Mouse (Mus musculus) regulatory T cell (primary cell): ENCODE data around the gene Prps2.

ENCODE experiments used
- in situ Hi-C: fragments of 300-600 bp; cut with MboI, MseI; formaldehyde crosslinking; loops from one replicate; pipeline ENCODE4 v1.15.1; 2025; ENCODE audit warnings: high pct_unique_total_duplicates

The Prps2 gene

DNA sequence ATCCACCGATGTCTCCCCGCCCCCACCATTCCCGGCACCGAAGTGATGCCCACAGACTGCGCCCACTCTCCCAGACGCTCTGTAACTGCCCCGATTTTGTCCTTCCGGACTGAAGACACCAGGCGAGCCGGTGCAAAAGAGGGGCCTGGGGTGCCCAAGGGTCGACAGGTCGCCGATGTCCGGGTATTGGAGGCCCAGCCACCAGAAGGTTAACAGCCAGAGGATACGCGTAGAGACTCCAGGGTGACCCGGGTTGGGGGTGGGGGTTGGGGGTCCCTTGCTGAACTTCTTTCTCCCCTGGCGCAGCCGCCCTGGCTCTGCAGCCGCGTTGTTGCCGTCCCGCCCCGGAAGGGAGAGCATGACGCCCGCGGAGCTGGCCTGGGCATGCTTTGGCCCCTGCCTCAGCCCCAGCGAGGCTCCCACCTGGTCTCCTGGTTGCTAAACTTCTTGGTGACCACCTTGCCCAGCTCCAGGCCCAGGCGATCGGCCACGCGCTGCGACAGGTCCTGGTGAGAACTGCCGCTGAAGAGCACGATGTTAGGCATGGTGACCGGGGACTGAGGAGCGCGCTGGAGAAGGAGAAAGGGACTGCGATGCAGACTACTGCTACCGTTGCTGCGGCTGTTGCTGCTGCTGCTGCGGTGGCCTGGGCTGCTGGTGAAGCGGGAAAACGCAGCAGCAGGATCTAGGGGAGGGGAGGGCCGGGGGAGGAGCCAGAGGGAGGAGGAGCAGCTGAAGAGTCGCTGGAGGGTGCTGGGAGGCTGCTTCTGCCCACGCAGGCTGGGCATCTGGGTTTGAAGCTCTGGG is at the start of gene Prps2:
Prps2 (minus strand) TSS at position 703 of the 807 bp plus-strand sequence.
- in situ Hi-C loops, result loop anchor here (25.0 kb wide), 1 partner anchor 105 kb away; no protein-coding TSS in a partner anchor

DNA sequence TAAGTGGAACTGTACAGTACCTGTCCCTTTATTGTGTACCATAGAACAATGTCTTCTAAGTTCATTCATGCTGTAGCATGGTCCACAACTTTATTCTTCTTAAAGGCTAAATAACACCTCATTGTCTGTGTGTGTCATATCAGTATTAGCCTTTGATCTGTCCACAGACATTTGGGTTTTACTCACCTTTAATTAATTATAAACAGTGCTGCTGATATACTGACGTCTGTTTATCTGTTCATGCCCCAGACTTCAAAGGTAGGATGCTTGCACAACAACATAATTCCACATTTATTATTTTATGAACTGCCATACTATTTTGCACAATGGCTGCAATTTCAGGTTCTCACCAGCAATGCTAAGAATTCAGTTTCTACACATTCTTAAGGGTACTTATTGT is 35.1 kb upstream of the Prps2 start:
- in situ Hi-C loops, result no loop called here

- in situ Hi-C loops, result loop anchor here (25.0 kb wide), 1 partner anchor 92 kb away; no protein-coding TSS in a partner anchor
Measured at GRCm38 (mm10) chrX:167394940-167395339, 12.4 kb upstream of the Prps2 start.

- in situ Hi-C loops, result loop anchor here (25.0 kb wide), 1 partner anchor 101 kb away; no protein-coding TSS in a partner anchor
Measured at GRCm38 (mm10) chrX:167386647-167387046, 4.1 kb upstream of the Prps2 start.

DNA sequence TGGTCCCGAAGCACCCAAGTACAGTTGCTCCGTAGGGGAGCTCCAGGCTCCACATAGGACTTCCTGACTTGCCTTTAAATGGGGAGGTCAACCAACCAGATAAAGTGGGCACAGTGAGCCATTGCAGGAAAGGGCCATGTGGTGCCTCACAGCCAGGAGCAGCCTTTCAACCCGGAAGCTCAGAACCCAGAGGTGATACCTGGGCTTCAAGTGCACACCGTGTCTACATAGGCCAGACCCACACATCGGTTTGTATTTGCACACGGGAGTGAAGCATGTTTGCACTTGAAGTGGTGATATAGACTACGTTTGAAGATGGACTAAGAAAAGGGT is 271 bp upstream of the Prps2 start:
- in situ Hi-C loops, result loop anchor here (25.0 kb wide), 1 partner anchor 104 kb away; no protein-coding TSS in a partner anchor

DNA sequence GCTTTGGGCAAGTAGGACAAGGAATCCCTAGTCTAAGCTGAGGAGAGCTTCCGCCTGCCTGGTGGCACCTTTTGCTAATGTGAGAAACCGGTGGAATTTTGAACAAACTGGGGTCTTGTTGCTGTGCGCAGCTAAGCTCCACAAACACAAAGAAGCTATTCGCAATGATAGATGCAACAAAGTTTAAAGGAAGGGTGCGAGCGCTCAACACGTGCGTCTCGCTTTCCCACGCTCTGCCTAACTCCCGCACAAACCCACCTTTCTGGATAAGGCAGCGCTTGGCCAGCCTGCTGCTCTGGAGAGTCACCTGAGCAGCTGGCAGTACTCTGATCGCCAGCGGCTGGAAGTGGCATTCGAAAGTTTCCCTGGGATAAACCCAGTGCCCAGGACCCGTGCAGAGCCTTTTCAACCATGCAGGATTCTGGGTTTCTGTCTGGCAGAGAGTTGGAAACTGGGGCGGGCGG is 934 bp downstream of the Prps2 start:
- in situ Hi-C loops, result loop anchor here (25.0 kb wide), 1 partner anchor 106 kb away; no protein-coding TSS in a partner anchor

- in situ Hi-C loops, result loop anchor here (25.0 kb wide), 1 partner anchor 107 kb away; no protein-coding TSS in a partner anchor
Measured at GRCm38 (mm10) chrX:167380073-167380472, 2.5 kb downstream of the Prps2 start.

DNA sequence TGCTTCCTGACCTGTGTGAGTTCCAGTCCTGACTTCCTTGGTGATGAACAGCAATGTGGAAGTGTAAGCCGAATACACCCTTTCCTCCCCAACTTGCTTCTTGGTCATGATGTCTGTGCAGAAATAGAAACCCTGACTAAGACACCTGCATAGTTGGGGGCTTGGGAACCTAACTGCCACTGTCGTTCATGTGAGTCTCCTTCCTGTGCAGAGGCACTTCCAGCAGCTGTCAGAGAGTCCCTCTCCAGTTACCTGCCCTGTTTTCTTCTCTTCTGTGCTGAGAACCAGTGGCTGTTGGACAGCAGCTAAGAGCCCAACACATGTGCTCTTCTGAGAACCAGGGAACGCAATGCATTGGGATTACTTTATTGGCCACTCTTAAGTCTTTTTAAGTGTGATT is 21.3 kb downstream of the Prps2 start:
- in situ Hi-C loops, result loop anchor here (25.0 kb wide), 1 partner anchor 1199 kb away; the partner anchor contains the start of gene Gemin8

GRCm38 (mm10) chrX:167359704-167360103 is 22.8 kb downstream of the Prps2 start:
- in situ Hi-C loops, result loop anchor here (25.0 kb wide), 1 partner anchor 1197 kb away; the partner anchor contains the start of gene Gemin8

DNA sequence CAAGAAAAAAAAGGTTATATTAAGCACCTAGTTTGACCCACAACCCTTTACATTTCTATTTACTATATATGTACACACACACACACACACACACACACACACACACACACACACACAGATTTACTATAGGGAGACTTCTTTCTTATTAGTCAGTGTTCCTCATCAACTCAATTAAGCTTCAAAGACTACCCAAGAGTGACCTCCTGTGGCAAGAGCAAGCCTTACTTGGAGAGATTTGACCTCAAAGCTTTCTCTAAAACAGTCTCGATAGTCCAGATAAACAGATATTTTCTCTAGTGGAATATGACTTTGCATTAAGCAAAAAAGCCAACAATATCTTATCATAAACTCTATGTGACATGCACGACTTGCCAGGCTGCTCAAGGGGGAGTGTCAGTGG is 25.1 kb downstream of the Prps2 start:
- in situ Hi-C loops, result loop anchor here (25.0 kb wide), 1 partner anchor 1195 kb away; the partner anchor contains the start of gene Gemin8

GRCm38 (mm10) chrX:167355965-167356364 is 26.6 kb downstream of the Prps2 start:
- in situ Hi-C loops, result loop anchor here (25.0 kb wide), 1 partner anchor 1194 kb away; the partner anchor contains the start of gene Gemin8

- in situ Hi-C loops, result loop anchor here (25.0 kb wide), 1 partner anchor 1191 kb away; the partner anchor contains the start of gene Gemin8
Measured at GRCm38 (mm10) chrX:167353617-167354016, 28.9 kb downstream of the Prps2 start.

DNA sequence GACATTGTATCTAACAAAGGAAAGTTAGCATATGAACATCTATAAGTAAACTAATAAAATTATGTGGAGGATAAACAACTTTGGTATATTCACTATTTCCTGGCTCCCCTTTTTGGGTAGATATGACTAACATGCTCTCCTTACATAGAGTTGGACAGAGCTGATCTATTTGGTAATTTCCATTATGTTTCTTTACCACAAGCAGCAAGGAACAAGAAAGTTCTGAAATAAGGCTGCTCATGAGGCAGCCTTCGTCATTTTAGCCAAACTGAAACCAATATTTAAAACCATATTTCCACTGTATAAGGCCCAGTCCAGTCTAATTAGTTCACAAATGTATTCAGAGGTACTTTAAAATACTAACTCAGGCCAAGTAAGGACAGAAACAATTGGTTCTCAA is 36.1 kb downstream of the Prps2 start:
- in situ Hi-C loops, result no loop called here

DNA sequence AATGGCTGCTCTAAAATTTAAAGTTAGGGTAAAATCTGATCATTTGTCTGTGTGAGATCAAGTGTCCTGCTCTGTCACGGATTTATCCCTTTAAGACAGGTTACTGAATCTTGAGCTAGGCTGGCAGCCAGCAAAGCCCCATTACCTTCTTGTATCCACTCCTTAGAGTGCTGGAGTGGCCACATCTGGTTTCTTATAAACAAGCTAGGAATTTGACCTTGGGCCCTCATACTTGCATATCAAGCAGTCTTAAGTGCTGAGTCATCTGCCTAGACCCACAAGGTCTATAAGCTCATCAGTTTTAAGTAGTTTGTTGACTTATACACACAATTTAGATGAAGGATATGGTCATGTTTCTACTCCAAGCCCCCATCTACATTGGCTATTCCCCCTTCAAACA is 38.2 kb downstream of the Prps2 start:
- in situ Hi-C loops, result no loop called here

DNA sequence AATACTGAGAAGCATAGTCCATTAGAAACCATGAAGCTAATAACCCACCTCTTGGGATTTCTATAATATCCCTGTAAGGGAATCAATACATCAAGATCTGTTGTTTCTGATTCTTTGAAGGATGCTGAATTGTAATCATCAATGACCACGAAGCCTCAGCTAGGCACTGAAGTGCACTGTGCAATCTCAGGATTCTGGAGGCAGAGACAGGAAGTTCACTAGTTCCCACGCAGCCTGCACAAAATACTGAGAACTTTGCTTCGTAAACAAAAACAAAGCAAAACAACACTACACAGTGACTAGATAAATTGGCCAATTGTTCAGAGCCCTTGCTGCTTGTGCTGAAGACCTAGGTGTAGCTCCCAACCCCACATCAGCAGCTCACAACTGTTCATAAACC is 40.7 kb downstream of the Prps2 start:
- in situ Hi-C loops, result no loop called here

- in situ Hi-C loops, result no loop called here
Measured at GRCm38 (mm10) chrX:167340190-167340589, 42.4 kb downstream of the Prps2 start.

DNA sequence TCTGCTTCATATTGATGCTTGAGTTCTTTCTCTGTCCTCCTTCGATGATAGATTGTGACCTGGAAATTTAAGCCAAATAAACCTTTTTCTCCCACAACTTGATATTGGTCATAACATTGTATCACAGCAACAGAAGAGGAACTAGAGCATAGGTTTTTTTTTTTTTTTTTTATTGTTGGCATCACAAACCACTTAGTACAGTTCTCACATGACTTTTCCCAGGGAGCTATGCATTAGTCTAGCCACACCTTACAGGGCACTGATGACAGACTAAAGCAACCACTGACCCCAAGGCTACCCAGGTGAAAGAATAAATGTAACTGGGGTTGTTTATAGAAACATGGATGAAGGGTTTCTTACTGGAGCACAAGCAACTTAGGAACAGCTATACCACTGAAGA is 44.6 kb downstream of the Prps2 start:
- in situ Hi-C loops, result no loop called here

DNA sequence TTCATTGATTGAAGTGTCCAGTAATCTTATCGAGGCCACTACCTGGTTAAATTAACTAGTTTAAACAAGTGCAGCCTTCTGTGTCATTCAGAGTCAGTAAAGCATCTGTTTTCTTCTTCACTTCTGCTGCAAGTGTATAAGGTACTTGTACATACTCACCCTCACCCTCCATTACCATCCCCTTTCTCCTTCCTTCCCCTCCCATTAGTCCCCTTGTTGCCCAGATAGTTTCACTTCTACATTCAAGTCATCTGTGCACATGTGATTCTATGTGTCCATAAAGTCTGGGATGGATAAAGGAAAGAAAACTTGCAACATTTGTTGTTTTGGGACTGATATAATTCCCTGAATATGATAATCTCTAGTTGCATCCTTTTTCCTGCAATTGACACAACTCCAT is 48.0 kb downstream of the Prps2 start:
- in situ Hi-C loops, result no loop called here

DNA sequence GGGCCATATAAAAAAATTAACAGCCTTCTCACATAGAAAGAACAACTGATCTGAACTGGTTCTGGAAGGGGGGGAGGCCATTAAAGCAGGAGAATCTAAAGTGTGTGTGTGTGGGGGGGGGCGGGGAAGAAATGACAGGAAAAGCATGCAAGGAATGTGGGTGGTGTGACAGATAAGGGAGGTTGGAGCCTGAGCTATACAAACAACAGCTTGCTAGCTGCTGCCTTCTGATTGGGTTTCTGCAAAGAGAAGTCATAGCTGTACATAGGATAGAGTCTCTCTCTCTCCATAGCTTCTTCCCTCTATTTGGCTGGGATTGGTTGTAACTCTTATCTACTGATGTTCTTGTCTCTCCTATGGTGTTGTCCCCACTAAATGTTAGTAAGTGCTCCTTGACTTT is 49.9 kb downstream of the Prps2 start:
- in situ Hi-C loops, result no loop called here

GRCm38 (mm10) chrX:167330993-167331392 is 51.6 kb downstream of the Prps2 start:
- in situ Hi-C loops, result no loop called here

DNA sequence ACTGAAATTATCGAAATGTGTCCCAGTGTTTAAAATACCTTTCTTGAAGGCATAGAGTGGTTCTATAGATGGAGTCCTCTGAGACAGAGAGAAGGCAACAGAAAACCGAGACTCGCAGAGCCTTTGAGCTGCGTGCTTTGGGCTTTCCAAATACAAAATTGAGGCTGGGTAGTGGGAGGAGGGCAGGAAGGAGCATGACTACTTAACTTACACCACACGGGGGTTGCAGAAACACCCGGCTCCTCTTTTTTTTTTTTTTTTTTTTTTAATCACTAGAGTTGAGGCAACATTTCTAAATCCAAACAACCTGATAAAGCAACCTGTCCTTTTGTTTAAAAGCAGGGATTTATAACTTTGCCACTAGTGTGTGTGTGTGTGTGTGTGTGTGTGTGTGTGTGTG is 52.1 kb downstream of the Prps2 start, which contains the start of gene Tlr7:
Tlr7 (minus strand) TSS at position 160 of the 400 bp plus-strand sequence.
- in situ Hi-C loops, result no loop called here

DNA sequence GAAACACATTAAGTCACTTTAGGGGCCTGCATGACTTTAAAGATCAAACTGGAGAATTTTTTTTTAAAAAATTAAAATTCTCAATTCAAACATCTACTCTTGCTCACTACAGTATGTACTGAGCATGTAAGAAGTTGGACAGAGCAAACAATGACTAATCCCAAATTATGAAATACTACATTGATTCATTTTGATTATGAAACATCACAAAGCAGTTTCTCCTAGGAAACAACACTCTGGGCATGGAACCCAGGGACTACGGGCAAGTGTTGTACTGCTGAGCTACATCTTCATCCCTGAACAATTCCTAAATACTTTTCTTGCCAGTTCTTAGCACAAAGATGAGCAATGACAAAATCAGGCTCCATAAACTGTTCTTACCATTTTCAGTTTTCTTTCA is 52.9 kb downstream of the Prps2 start:
- in situ Hi-C loops, result no loop called here

- in situ Hi-C loops, result no loop called here
Measured at GRCm38 (mm10) chrX:167329098-167329497, 53.5 kb downstream of the Prps2 start.
